Mouse (Mus musculus) forebrain, embryonic 13.5 days (tissue): Measurements from ENCODE around the gene A730049H05Rik. TPM values are rescaled to one million over a fixed set of nuclear protein-coding genes. Genes with fewer than 3 reads are reported as not detected.

Source experiments
- ATAC-seq: fragments of 200-750 bp; cut with Nextera tagmentation; 2 replicates; pipeline ENCODE4 v1.8.0; 2017
- H3K27ac ChIP-seq: fragments of 300-500 bp; sonication (generic); 2 replicates; pipeline ENCODE4 v1.5.1; 2015; ENCODE audit warnings: inconsistent platforms, mild to moderate bottlenecking, moderate library complexity
- H3K27me3 ChIP-seq: fragments of 300-500 bp; sonication (generic); 2 replicates; pipeline ENCODE4 v1.6.1; 2015; ENCODE audit warnings: mild to moderate bottlenecking, inconsistent platforms
- H3K36me3 ChIP-seq: fragments of 300-500 bp; sonication (generic); 2 replicates; pipeline ENCODE4 v1.6.1; 2015; ENCODE audit warnings: mild to moderate bottlenecking, inconsistent platforms; ENCODE audit not compliant: poor library complexity, severe bottlenecking
- H3K4me1 ChIP-seq: fragments of 300-500 bp; sonication (generic); 2 replicates; pipeline ENCODE4 v1.6.1; 2015; ENCODE audit warnings: inconsistent platforms
- H3K4me2 ChIP-seq: fragments of 300-500 bp; sonication (generic); 2 replicates; pipeline ENCODE4 v1.6.1; 2015; ENCODE audit warnings: inconsistent platforms, mild to moderate bottlenecking, moderate library complexity
- H3K4me3 ChIP-seq: fragments of 300-500 bp; sonication (generic); 2 replicates; pipeline ENCODE4 v1.5.1; 2015; ENCODE audit warnings: mild to moderate bottlenecking, inconsistent platforms
- H3K9ac ChIP-seq: fragments of 300-500 bp; sonication (generic); 2 replicates; pipeline ENCODE4 v1.6.1; 2015; ENCODE audit warnings: mild to moderate bottlenecking, inconsistent platforms
- H3K9me3 ChIP-seq: fragments of 300-500 bp; sonication (generic); replicated peaks from 2 replicates; pipeline ENCODE4 v1.6.1; 2016; ENCODE audit warnings: inconsistent platforms
- WGBS: fragments of 180-500 bp; shearing (Covaris S2); methylation state at CpG from one replicate; pipeline ENCODE4 v1.1.7; 2015; 5-methylcytosine and 5-hydroxymethylcytosine counted together
- polyA plus RNA-seq: library from polyadenylated mRNA; unstranded; fragments of >200 nt; fragmentation: Nextera tagmentation; extraction: Ambion mirVana; gene quantifications from 2 replicates; pipeline ENCODE4 v1.2.1, GENCODE M21; 2015

The A730049H05Rik gene
- polyA plus RNA-seq, 1 experiment from 2014 or later: 0.25 TPM

- H3K36me3 ChIP-seq: no peaks in the 10 kb centered on the region
- no peak overlapping the region for H3K4me2 ChIP-seq
- WGBS: 88% methylated on average over 2 of the region's 2 CpGs
- H3K27ac ChIP-seq: no peak overlapping the region
- no peaks in the 10 kb centered on the region for H3K4me1 ChIP-seq
- no peak overlapping the region for H3K4me3 ChIP-seq
- H3K9ac ChIP-seq: no peak overlapping the region
- no peak for ATAC-seq
- no peaks in the 10 kb centered on the region for H3K27me3 ChIP-seq
- no peaks in the 10 kb centered on the region for H3K9me3 ChIP-seq
These were observed 14.8 kb downstream of the A730049H05Rik start for GRCm38 (mm10) chr6:92831106-92831505.

GRCm38 (mm10) chr6:92842000-92842399 is 25.7 kb downstream of the A730049H05Rik start:
- no peak for ATAC-seq
- Histone ChIP-seq H3K4me2 (no peak overlapping the region), H3K27ac (no peak overlapping the region), H3K36me3 (no peaks in the 10 kb centered on the region), H3K4me1 (no peaks in the 10 kb centered on the region), H3K9me3 (no peaks in the 10 kb centered on the region), H3K4me3 (no peak overlapping the region), H3K9ac (no peak overlapping the region), H3K27me3 (no peaks in the 10 kb centered on the region)
- 12% methylated on average over 2 of the region's 2 CpGs for WGBS

- ATAC-seq: no peak
- Histone ChIP-seq H3K4me3 (no peak overlapping the region), H3K9ac (no peak overlapping the region), H3K4me2 (no peak overlapping the region), H3K27me3 (no peaks in the 10 kb centered on the region), H3K4me1 (no peaks in the 10 kb centered on the region), H3K9me3 (no peaks in the 10 kb centered on the region), H3K27ac (no peak overlapping the region), H3K36me3 (no peaks in the 10 kb centered on the region)
- 81% methylated on average over 2 of the region's 2 CpGs for WGBS
These were observed 27.2 kb downstream of the A730049H05Rik start for GRCm38 (mm10) chr6:92843474-92843873.

DNA sequence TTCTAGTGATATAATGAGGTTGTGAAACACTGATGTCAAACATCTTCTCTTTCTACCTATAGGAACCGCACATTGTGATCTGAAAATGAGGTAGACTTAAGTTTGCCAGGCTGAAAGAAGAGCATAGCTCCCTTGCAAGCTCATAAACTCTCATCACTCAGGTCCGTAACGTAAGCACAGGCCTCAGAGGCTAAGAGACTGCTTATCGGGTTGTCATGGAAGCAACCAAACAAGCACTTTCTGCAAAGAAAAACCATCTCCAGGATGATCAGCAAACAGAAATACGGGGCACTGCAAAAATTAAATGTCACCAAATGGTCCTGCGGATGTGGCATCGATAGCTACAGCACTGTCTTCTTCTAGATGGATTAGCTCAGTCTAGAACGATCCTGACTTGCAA is 29.6 kb downstream of the A730049H05Rik start:
- 89% methylated on average over 8 of the region's 8 CpGs for WGBS
- no peak overlapping the region for H3K4me3 ChIP-seq
- no peaks in the 10 kb centered on the region for H3K36me3 ChIP-seq
- H3K27me3 ChIP-seq: no peaks in the 10 kb centered on the region
- H3K4me2 ChIP-seq: no peak overlapping the region
- peaks cover 13% of the 10 kb centered on the region for H3K4me1 ChIP-seq
- no peak overlapping the region for H3K27ac ChIP-seq
- no peaks in the 10 kb centered on the region for H3K9me3 ChIP-seq
- no peak for ATAC-seq
- H3K9ac ChIP-seq: no peak overlapping the region

DNA sequence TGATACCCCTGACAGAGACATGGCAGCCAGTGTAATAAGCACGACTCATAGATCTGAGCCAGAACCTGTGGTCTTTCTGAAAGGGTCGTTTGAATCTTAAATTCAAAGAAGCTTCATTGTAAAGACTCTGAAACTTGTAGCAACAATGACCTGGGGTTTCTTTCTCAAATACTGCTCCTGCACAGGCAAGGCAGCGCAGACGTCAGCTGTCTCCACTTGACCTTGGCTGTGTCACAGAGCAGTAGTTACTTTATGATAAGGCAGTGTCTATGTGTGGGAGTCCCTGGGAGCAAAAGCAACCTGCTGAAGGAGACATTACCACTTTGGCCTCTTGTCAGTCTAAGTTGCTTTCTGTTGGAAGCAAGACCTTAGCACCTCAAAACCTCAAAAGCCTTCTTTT is 30.3 kb downstream of the A730049H05Rik start:
- no peak for ATAC-seq
- Histone ChIP-seq H3K9me3 (no peaks in the 10 kb centered on the region), H3K27ac (no peak overlapping the region), H3K9ac (no peak overlapping the region), H3K4me1 (peaks cover 13% of the 10 kb centered on the region), H3K4me2 (no peak overlapping the region), H3K27me3 (no peaks in the 10 kb centered on the region), H3K4me3 (no peak overlapping the region), H3K36me3 (no peaks in the 10 kb centered on the region)
- WGBS: 43% methylated on average over 4 of the region's 4 CpGs

- Histone ChIP-seq H3K36me3 (no peaks in the 10 kb centered on the region), H3K4me3 (no peak overlapping the region), H3K9me3 (no peaks in the 10 kb centered on the region), H3K27me3 (no peaks in the 10 kb centered on the region), H3K4me1 (peaks cover 13% of the 10 kb centered on the region), H3K9ac (no peak overlapping the region), H3K27ac (no peak overlapping the region), H3K4me2 (no peak overlapping the region)
- no peak for ATAC-seq
- whole genome bisulfite sequencing: 96% methylated on average over 9 of the region's 9 CpGs
These were observed 32.9 kb downstream of the A730049H05Rik start for GRCm38 (mm10) chr6:92849208-92849607.

GRCm38 (mm10) chr6:92850250-92850649 is 34.0 kb downstream of the A730049H05Rik start:
- H3K36me3 ChIP-seq: no peaks in the 10 kb centered on the region
- H3K9ac ChIP-seq: no peak overlapping the region
- ATAC-seq: peak; percentile 86
- H3K27me3 ChIP-seq: no peaks in the 10 kb centered on the region
- H3K4me3 ChIP-seq: no peak overlapping the region
- peaks cover 13% of the 10 kb centered on the region for H3K4me1 ChIP-seq
- WGBS: 14% methylated on average over 5 of the region's 5 CpGs
- H3K9me3 ChIP-seq: no peaks in the 10 kb centered on the region
- 0 out of 2 replicates have a peak overlapping the region, but pooled peaks have one; percentile 10 for H3K27ac ChIP-seq
- peak overlapping the region; percentile 14; the same call in 1 of the 2 replicates for H3K4me2 ChIP-seq

DNA sequence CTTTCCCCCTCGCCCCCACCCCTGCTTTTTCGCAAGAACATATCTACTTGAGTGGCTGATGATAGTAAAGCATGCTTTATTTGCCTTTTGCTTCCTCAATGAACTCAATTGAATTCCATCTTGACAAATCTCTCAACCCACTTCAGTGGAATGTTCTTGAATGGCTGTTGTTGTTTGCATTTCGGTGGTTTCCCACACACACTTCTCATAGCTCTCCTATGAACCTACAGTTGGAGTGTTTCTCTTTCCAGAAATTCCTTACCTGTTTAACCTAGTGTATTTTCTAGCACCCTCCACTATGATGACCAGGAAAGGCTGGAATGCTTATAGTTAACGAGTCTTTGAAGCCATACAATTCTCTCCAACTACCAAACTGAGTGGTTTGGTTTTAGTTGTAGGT is 38.6 kb downstream of the A730049H05Rik start:
- Histone ChIP-seq H3K27me3 (no peaks in the 10 kb centered on the region), H3K4me3 (no peak overlapping the region), H3K36me3 (no peaks in the 10 kb centered on the region), H3K4me2 (no peak overlapping the region), H3K9ac (no peak overlapping the region), H3K9me3 (no peaks in the 10 kb centered on the region), H3K4me1 (peaks cover 8% of the 10 kb centered on the region), H3K27ac (no peak overlapping the region)
- 89% methylated on average over 4 of the region's 4 CpGs for WGBS
- ATAC-seq: no peak

- Histone ChIP-seq H3K27me3 (no peaks in the 10 kb centered on the region), H3K4me1 (no peaks in the 10 kb centered on the region), H3K4me2 (no peak overlapping the region), H3K36me3 (no peaks in the 10 kb centered on the region), H3K27ac (no peak overlapping the region), H3K9ac (no peak overlapping the region), H3K4me3 (no peak overlapping the region), H3K9me3 (no peaks in the 10 kb centered on the region)
- ATAC-seq: no peak
- 94% methylated on average over 13 of the region's 13 CpGs for WGBS
These were observed 41.5 kb downstream of the A730049H05Rik start for GRCm38 (mm10) chr6:92857761-92858160.

- H3K4me1 ChIP-seq: no peaks in the 10 kb centered on the region
- no peak overlapping the region for H3K27ac ChIP-seq
- H3K4me3 ChIP-seq: no peak overlapping the region
- no peaks in the 10 kb centered on the region for H3K9me3 ChIP-seq
- H3K9ac ChIP-seq: no peak overlapping the region
- H3K36me3 ChIP-seq: no peaks in the 10 kb centered on the region
- no peak for ATAC-seq
- H3K4me2 ChIP-seq: no peak overlapping the region
- whole genome bisulfite sequencing: 78% methylated on average over 12 of the region's 12 CpGs
- no peaks in the 10 kb centered on the region for H3K27me3 ChIP-seq
These were observed 42.6 kb downstream of the A730049H05Rik start for GRCm38 (mm10) chr6:92858721-92859510.

DNA sequence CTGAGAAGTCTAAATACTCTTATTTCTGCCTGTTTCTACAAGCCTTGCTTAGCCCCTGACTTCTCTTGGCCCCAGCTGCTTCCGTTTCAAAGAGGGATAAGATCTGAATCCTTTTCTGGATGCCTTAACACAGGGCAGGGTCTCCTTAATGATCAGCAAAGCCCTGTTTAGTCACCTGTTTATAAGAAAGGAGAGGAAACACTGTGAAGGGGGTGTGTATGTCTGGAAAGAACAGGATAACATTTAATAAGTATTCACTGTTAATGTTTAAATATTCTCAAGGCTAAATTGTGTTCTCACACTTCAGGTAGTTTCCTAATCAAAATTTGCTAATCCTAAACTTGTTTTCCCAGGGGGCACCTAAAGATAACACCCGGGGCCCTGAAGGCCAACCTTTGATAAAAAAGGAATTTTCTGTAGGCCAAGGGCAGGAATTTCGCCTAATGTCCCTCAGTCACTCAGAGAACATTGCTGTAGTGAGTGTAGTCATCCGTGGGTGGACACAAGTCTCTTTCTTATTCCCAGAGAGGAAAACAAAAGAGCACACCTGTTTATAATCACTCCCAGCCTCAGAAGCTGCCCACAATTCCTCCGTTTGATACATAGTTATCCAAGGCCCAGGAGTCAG is 44.1 kb downstream of the A730049H05Rik start:
- no peak overlapping the region for H3K4me2 ChIP-seq
- H3K4me1 ChIP-seq: no peaks in the 10 kb centered on the region
- no peak overlapping the region for H3K27ac ChIP-seq
- no peaks in the 10 kb centered on the region for H3K9me3 ChIP-seq
- no peaks in the 10 kb centered on the region for H3K36me3 ChIP-seq
- no peaks in the 10 kb centered on the region for H3K27me3 ChIP-seq
- no peak overlapping the region for H3K9ac ChIP-seq
- WGBS: 73% methylated on average over 5 of the region's 5 CpGs
- no peak for ATAC-seq
- H3K4me3 ChIP-seq: no peak overlapping the region

GRCm38 (mm10) chr6:92862599-92862998 is 46.3 kb downstream of the A730049H05Rik start:
- H3K9me3 ChIP-seq: no peaks in the 10 kb centered on the region

More at GRCm38 (mm10) chr6:92862599-92862998, 46.3 kb downstream of the A730049H05Rik start:
- H3K36me3 ChIP-seq: no peaks in the 10 kb centered on the region
- H3K4me3 ChIP-seq: no peak overlapping the region
- no peak for ATAC-seq
- no peak overlapping the region for H3K27ac ChIP-seq
- H3K9ac ChIP-seq: no peak overlapping the region
- no peak overlapping the region for H3K4me2 ChIP-seq
- H3K4me1 ChIP-seq: no peaks in the 10 kb centered on the region
- no peaks in the 10 kb centered on the region for H3K27me3 ChIP-seq
- 78% methylated on average over 9 of the region's 9 CpGs for WGBS
